Mouse (Mus musculus) brain, embryonic 14.5 days (tissue): ENCODE measurements at regions not wholly inside any gene's neighbourhood (a gene's known extent, or its start where the extent isn't known, plus 50 kb on each side); places are given as distances from the start of the nearest gene placed in this dataset.

ENCODE experiments used
- DNase-seq: peaks from one replicate; pipeline ENCODE4 v3.0.0-alpha.2; 2011; ENCODE audit warnings: low read depth
- CTCF ChIP-seq: fragments of 200-500 bp; IDR thresholded peaks from 2 replicates; pipeline ENCODE4 v1.5.1; 2012; ENCODE audit warnings: inconsistent platforms, mild to moderate bottlenecking, moderate library complexity, borderline replicate concordance; ENCODE audit not compliant: insufficient read depth, insufficient read length; ENCODE audit errors: extremely low read depth
- POLR2A ChIP-seq: fragments of 200-500 bp; IDR thresholded peaks from 2 replicates; pipeline ENCODE4 v1.6.1; 2012; ENCODE audit warnings: mild to moderate bottlenecking, inconsistent platforms, borderline replicate concordance; ENCODE audit not compliant: poor library complexity, insufficient read depth, insufficient read length, severe bottlenecking; ENCODE audit errors: extremely low read depth

GRCm38 (mm10) chr6:9335719-9336118 is 387.5 kb downstream of the Nxph1 start:
- TF ChIP-seq POLR2A (no peak), CTCF (no peak)
- no peak for DNase-seq

GRCm38 (mm10) chr6:9384261-9384660 is 436.0 kb downstream of the Nxph1 start:
- TF ChIP-seq CTCF (no peak), POLR2A (no peak)
- no peak for DNase-seq

GRCm38 (mm10) chr6:9398001-9398400 is 449.8 kb downstream of the Nxph1 start:
- TF ChIP-seq CTCF, result no peak
- TF ChIP-seq POLR2A, result no peak
- no peak for DNase-seq

GRCm38 (mm10) chr6:9406016-9406415 is 457.8 kb downstream of the Nxph1 start:
- DNase-seq, result peak; percentile 57
- TF ChIP-seq CTCF, result no peak
- TF ChIP-seq POLR2A, result no peak
